Mouse (Mus musculus) brain, embryonic 14.5 days (tissue): Measurements from ENCODE around the gene Spem1.

Experiments used
- CTCF ChIP-seq: fragments of 200-500 bp; IDR thresholded peaks from 2 replicates; pipeline ENCODE4 v1.5.1; 2012; ENCODE audit warnings: inconsistent platforms, mild to moderate bottlenecking, moderate library complexity, borderline replicate concordance; ENCODE audit not compliant: insufficient read depth, insufficient read length; ENCODE audit errors: extremely low read depth
- POLR2A ChIP-seq: fragments of 200-500 bp; IDR thresholded peaks from 2 replicates; pipeline ENCODE4 v1.6.1; 2012; ENCODE audit warnings: mild to moderate bottlenecking, inconsistent platforms, borderline replicate concordance; ENCODE audit not compliant: poor library complexity, insufficient read depth, insufficient read length, severe bottlenecking; ENCODE audit errors: extremely low read depth

DNA sequence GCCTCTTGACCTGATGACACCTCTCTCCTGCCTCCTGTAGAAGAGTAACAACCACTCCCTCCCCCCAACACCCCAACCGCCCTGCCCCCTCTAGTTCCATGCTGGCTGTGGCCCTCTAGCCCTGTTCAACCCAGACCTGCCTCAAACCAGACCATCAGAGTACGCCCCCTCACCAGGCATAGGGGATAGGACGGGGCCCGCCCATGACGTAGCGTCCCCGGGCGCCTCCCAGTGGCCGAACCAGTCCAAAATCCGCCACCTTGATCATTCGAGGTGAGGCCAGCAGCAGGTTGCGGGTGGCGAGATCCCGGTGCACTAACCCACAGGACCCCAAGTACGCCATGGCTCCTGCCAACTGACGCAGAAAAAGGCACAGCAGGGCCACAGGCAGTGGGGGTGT, 33.4 kb upstream of the Spem1 start:
- TF ChIP-seq CTCF (peak; percentile 52; the same call in 1 of the 2 replicates), POLR2A (no peak)
